8 mouse cellular contexts compared by ENCODE assay signal in the genomic region with DNA sequence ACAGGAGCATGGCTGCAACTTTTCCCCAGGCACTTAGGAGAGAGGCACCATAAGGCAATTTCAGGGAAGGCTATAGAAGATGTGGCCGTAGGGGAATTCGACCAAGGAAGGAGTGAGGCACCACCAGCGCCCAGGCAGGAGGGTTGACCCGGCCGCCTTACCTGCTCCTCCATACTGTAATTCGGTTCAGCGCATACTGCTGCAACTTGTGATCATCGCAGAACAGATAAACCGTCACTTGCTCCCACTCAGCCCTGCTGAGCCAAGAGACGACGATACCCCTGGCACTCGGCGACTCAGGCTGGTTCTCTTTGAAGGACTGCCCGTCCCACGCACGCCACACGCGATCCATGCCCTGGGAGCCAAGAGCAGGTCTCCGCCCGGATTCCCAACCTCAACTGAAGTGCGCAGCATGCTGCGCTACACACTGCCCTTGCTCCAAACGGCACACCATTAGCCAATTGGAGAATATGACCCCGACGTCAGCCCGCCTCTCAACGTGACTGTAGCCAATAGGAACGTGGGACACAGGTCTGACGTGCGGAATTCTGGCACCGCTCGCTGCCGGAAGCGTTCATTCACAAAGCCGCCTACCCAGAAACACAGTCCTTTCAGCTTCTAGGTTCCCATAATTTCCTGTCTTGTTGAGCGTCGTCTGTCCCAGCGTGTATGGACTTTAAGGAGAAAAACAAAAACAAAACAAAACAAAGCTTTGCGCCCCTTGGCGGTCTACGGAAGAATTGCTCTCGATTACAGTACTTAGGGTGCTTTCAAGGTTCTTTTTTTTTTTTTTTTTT. TPM values are rescaled to one million over a fixed set of nuclear protein-coding genes. Genes with fewer than 3 reads are reported as not detected.
DNase-seq lines count a peak whose midpoint lies in the region; ATAC-seq and TF ChIP-seq lines count a peak whose summit lies in the region.

TSS of gene Las1l (minus strand) at position 466 of the 797 bp plus-strand sequence.

- ATAC-seq in heart, embryonic 15.5 days (replicated peaks; ENCODE audit: insufficient number of reproducible peaks, insufficient read depth, low FRiP score, low read depth): peak; percentile 100
- peak; percentile 100 for ATAC-seq in liver, embryonic 14.5 days (ENCODE audit: insufficient read depth)
- peak; percentile 100 for ATAC-seq in neural tube, embryonic 11.5 days (ENCODE audit: insufficient read depth, low FRiP score, low TSS enrichment)
- peak; percentile 100 for ATAC-seq in stomach, postnatal 0 days (ENCODE audit: low FRiP score, low TSS enrichment)

- peak; percentile 83 to 85 for DNase-seq in CD8-positive naive resting alpha-beta T cell, adult 2 months (ENCODE audit: low read depth in 2 of 2, low spot score in 2 of 2)
- DNase-seq in c-Kit-positive CD71-negative TER-119-negative erythroid progenitor cells, embryonic 14.5 days (ENCODE audit: low read depth): peak; percentile 84
- peak; percentile 83 for DNase-seq in forebrain, embryonic 10.5 days (ENCODE audit: extremely low spot score, low spot score)
- DNase-seq in kidney, postnatal 25 days: peak; percentile 92 to 95
- DNase-seq in liver, embryonic 14.5 days (ENCODE audit: low read depth in 3 of 3, low spot score in 3 of 3): peak; percentile 87 to 88 (median 88)
- peak; percentile 87 for DNase-seq in neural tube, embryonic 11.5 days (ENCODE audit: low spot score)
- peak; percentile 90 for DNase-seq in stomach, postnatal 0 days (ENCODE audit: low spot score)

- H3K9ac ChIP-seq in heart, embryonic 15.5 days: peak within 1 kb of the TSS; percentile 64
- peak within 1 kb of the TSS; percentile 55 for H3K9ac ChIP-seq in liver, embryonic 14.5 days (replicated peaks)
- peak within 1 kb of the TSS; percentile 49 for H3K9ac ChIP-seq in neural tube, embryonic 11.5 days (ENCODE audit: low read length)
- peak within 1 kb of the TSS; percentile 52 for H3K9ac ChIP-seq in stomach, postnatal 0 days (ENCODE audit: low read length)

- no peaks in the 10 kb centered on the region for H3K9me3 ChIP-seq in forebrain, embryonic 10.5 days
- H3K9me3 ChIP-seq in heart, embryonic 15.5 days (replicated peaks): no peaks in the 10 kb centered on the region
- H3K9me3 ChIP-seq in liver, embryonic 14.5 days (ENCODE audit: control insufficient read depth, low read length): no peaks in the 10 kb centered on the region
- H3K9me3 ChIP-seq in neural tube, embryonic 11.5 days (ENCODE audit: control insufficient read depth, low read length): no peaks in the 10 kb centered on the region
- no peaks in the 10 kb centered on the region for H3K9me3 ChIP-seq in stomach, postnatal 0 days (ENCODE audit: control insufficient read depth, low read length)

- 0 out of 2 replicates have a peak, but pooled peaks cover 12% of the 10 kb centered on the region for H3K27me3 ChIP-seq in forebrain, embryonic 10.5 days (ENCODE audit: poor library complexity, severe bottlenecking)
- no peaks in the 10 kb centered on the region for H3K27me3 ChIP-seq in heart, embryonic 15.5 days
- H3K27me3 ChIP-seq in liver, embryonic 14.5 days (ENCODE audit: control insufficient read depth, insufficient read depth, low read length): no peaks in the 10 kb centered on the region
- H3K27me3 ChIP-seq in neural tube, embryonic 11.5 days (ENCODE audit: control insufficient read depth, insufficient read depth, low read length): no peaks in the 10 kb centered on the region
- no peaks in the 10 kb centered on the region for H3K27me3 ChIP-seq in stomach, postnatal 0 days (ENCODE audit: control insufficient read depth, insufficient read depth, low read length)

- peaks cover 17% of the 10 kb centered on the region for H3K36me3 ChIP-seq in forebrain, embryonic 10.5 days (replicated peaks)
- no peaks in the 10 kb centered on the region; the same call in 1 of the 2 replicates for H3K36me3 ChIP-seq in heart, embryonic 15.5 days
- H3K36me3 ChIP-seq in liver, embryonic 14.5 days (replicated peaks; ENCODE audit: control insufficient read depth, insufficient read depth, low read depth): no peaks in the 10 kb centered on the region
- no peaks in the 10 kb centered on the region for H3K36me3 ChIP-seq in neural tube, embryonic 11.5 days (ENCODE audit: control insufficient read depth, insufficient read depth, low read length)
- no peaks in the 10 kb centered on the region for H3K36me3 ChIP-seq in stomach, postnatal 0 days (ENCODE audit: control insufficient read depth, insufficient read depth, low read length)

- peak within 1 kb of the TSS; percentile 76 for H3K27ac ChIP-seq in forebrain, embryonic 10.5 days
- H3K27ac ChIP-seq in heart, embryonic 15.5 days: peak within 1 kb of the TSS; percentile 72
- peak within 1 kb of the TSS; percentile 33; the same call in 1 of the 2 replicates for H3K27ac ChIP-seq in liver, embryonic 14.5 days
- H3K27ac ChIP-seq in neural tube, embryonic 11.5 days (ENCODE audit: low read depth, low read length): no peak within 1 kb of the TSS
- peak within 1 kb of the TSS; percentile 69; the same call in 1 of the 2 replicates for H3K27ac ChIP-seq in stomach, postnatal 0 days (replicated peaks)

- peak within 1 kb of the TSS; percentile 64 for H3K4me3 ChIP-seq in forebrain, embryonic 10.5 days
- peak within 1 kb of the TSS; percentile 65 for H3K4me3 ChIP-seq in heart, embryonic 15.5 days
- peak within 1 kb of the TSS; percentile 69 to 88 for H3K4me3 ChIP-seq in liver, embryonic 14.5 days (ENCODE audit: insufficient read depth in 1 of 2, low read depth in 2 of 2, low read length in 2 of 2)
- peak within 1 kb of the TSS; percentile 53 for H3K4me3 ChIP-seq in neural tube, embryonic 11.5 days (ENCODE audit: low read depth, low read length)
- H3K4me3 ChIP-seq in stomach, postnatal 0 days (ENCODE audit: low read depth, low read length): peak within 1 kb of the TSS; percentile 50

- WGBS in forebrain, embryonic 10.5 days: 20% methylated on average over 42 of the region's 42 CpGs
- 15% methylated on average over 42 of the region's 42 CpGs for WGBS in heart, embryonic 15.5 days
- WGBS in liver, embryonic 14.5 days (ENCODE audit: insufficient replicate concordance): 15% methylated on average over 42 of the region's 42 CpGs
- WGBS in neural tube, embryonic 11.5 days: 22% methylated on average over 42 of the region's 42 CpGs
- 20% methylated on average over 37 of the region's 42 CpGs for WGBS in stomach, postnatal 0 days

- peaks cover 6% of the 10 kb centered on the region; the same call in 1 of the 2 replicates for H3K4me1 ChIP-seq in forebrain, embryonic 10.5 days
- H3K4me1 ChIP-seq in heart, embryonic 15.5 days (replicated peaks): peaks cover 3% of the 10 kb centered on the region; the same call in 1 of the 2 replicates
- 0 out of 4 replicates have a peak, but pooled peaks cover 0 to 2% of the 10 kb centered on the region in 2 experiments for H3K4me1 ChIP-seq in liver, embryonic 14.5 days (replicated peaks; ENCODE audit: control insufficient read depth in 2 of 2, insufficient read depth in 2 of 2, low read length in 1 of 2)
- 0 out of 2 replicates have a peak, but pooled peaks cover 2% of the 10 kb centered on the region for H3K4me1 ChIP-seq in neural tube, embryonic 11.5 days (ENCODE audit: control insufficient read depth, insufficient read depth, low read length)
- no peaks in the 10 kb centered on the region for H3K4me1 ChIP-seq in stomach, postnatal 0 days (replicated peaks; ENCODE audit: control insufficient read depth, insufficient read depth)

- TF ChIP-seq EP300 in liver, embryonic 14.5 days (IDR thresholded peaks at IDR 0.05; ENCODE audit: low read depth): no peak
- TF ChIP-seq EP300 in stomach, postnatal 0 days (optimal IDR thresholded peaks at IDR 0.05): no peak

- peak within 1 kb of the TSS; percentile 69 for H3K4me2 ChIP-seq in heart, embryonic 15.5 days
- peak within 1 kb of the TSS; percentile 65 for H3K4me2 ChIP-seq in liver, embryonic 14.5 days (ENCODE audit: low read depth)
- peak within 1 kb of the TSS; percentile 54 for H3K4me2 ChIP-seq in neural tube, embryonic 11.5 days (ENCODE audit: low read depth)
- H3K4me2 ChIP-seq in stomach, postnatal 0 days (replicated peaks; ENCODE audit: low read depth): peak within 1 kb of the TSS; percentile 58

- peak; percentile 15; the same call in 1 of the 2 replicates for TF ChIP-seq CTCF in liver, embryonic 14.5 days (IDR thresholded peaks at IDR 0.05; ENCODE audit: low read depth)
- peak; percentile 53 for TF ChIP-seq CTCF in stomach, postnatal 0 days (IDR thresholded peaks at IDR 0.05; ENCODE audit: low read depth)

RNA-seq across cellular contexts. Expression of gene Las1l, which starts in this region (rescaled TPM):
- 81.9 and 84.5 TPM in 2 replicates for polyA plus RNA-seq in forebrain, embryonic 10.5 days (2016; fragmentation: Nextera tagmentation; extraction: Ambion mirVana)
- polyA plus RNA-seq in heart, embryonic 15.5 days (2015; fragmentation: Nextera tagmentation; extraction: Ambion mirVana): 49.7 and 54.8 TPM in 2 replicates
- 9.2 and 13.3 TPM in 2 replicates for polyA plus RNA-seq in liver, embryonic 14.5 days (2012; rRNA removed)
- 18.5 and 20.1 TPM in 2 replicates for polyA plus RNA-seq in liver, embryonic 14.5 days (2014; fragmentation: Nextera tagmentation; extraction: Ambion mirVana)
- polyA plus RNA-seq in neural tube, embryonic 11.5 days (2014; fragmentation: Nextera tagmentation; extraction: Ambion mirVana): 46.2 and 50.3 TPM in 2 replicates
- polyA plus RNA-seq in stomach, postnatal 0 days (2015; fragmentation: Nextera tagmentation; extraction: Ambion mirVana): 33.7 and 35.8 TPM in 2 replicates
